In genomic region chr14:34582740-34583427, GRCm38 (mm10) we compare ENCODE assay signal across 17 mouse cellular contexts. TPM values are rescaled to one million over a fixed set of nuclear protein-coding genes. Genes with fewer than 3 reads are reported as not detected.
DNase-seq lines count a peak whose midpoint lies in the region; ATAC-seq lines count a peak whose summit lies in the region.
"Had no signal": no experiment of that assay in that cellular context is flagged by ENCODE, and none has a peak within 500 bp of the region (broad histone marks: within the 10 kb centered on the region; RNA-seq: fewer than 3 reads in every experiment).

No protein-coding gene starts in this region.

- H3K27me3 ChIP-seq in forebrain, embryonic 15.5 days, result no peaks in the 10 kb centered on the region

- H3K4me1 ChIP-seq in forebrain, embryonic 15.5 days, result no peaks in the 10 kb centered on the region
- H3K4me1 ChIP-seq: hindbrain, embryonic 10.5 days; megakaryocyte, embryonic 14.5 days had no signal

- no peak overlapping the region for H3K9ac ChIP-seq in forebrain, embryonic 15.5 days (replicated peaks)
- H3K9ac ChIP-seq: liver, embryonic 14.5 days had no signal

- ATAC-seq in forebrain, embryonic 15.5 days (replicated peaks), result no peak
- ATAC-seq: intestine, embryonic 16.5 days had no signal

- H3K27ac ChIP-seq in forebrain, embryonic 15.5 days (replicated peaks), result no peak overlapping the region
- H3K27ac ChIP-seq: hindbrain, embryonic 10.5 days; liver, embryonic 14.5 days had no signal

- 79% methylated on average over 3 of the region's 3 CpGs for WGBS in forebrain, embryonic 15.5 days

- H3K36me3 ChIP-seq in forebrain, embryonic 15.5 days, result no peaks in the 10 kb centered on the region
- H3K36me3 ChIP-seq: hindbrain, embryonic 10.5 days had no signal

- peak; percentile 52 for DNase-seq in gastrocnemius, postnatal 10 days
- no peak for DNase-seq in gastrocnemius, adult 8-10 months (ENCODE audit: low spot score in 2 of 2)
- peak; percentile 51 for DNase-seq in lung, postnatal 10 days
- DNase-seq in lung, postnatal 36 days, result no peak
- peak; percentile 79 for DNase-seq in heart, postnatal 4 days
- DNase-seq in testis, postnatal 14 days (ENCODE audit: low spot score), result peak; percentile 38
- no peak for DNase-seq in layer of hippocampus, adult 18-20 months (ENCODE audit: low spot score in 2 of 2)

- no peak overlapping the region for H3K4me2 ChIP-seq in forebrain, embryonic 15.5 days (replicated peaks)

- H3K4me3 ChIP-seq in forebrain, embryonic 15.5 days, result no peak overlapping the region
- H3K4me3 ChIP-seq: erythroblast, embryonic 14.5 days; hindbrain, embryonic 10.5 days; megakaryocyte, embryonic 14.5 days had no signal

- H3K9me3 ChIP-seq in forebrain, embryonic 15.5 days, result no peaks in the 10 kb centered on the region
- H3K9me3 ChIP-seq: hindbrain, embryonic 10.5 days; megakaryocyte, embryonic 14.5 days had no signal

RNA-seq across cellular contexts. Expression of gene Ldb3, which starts 5.6 kb away (rescaled TPM):
- total RNA-seq in gastrocnemius, postnatal 10 days (2021), result 1,000 to 10,000 TPM; 1,336 to 1,359 TPM
- 1,000 to 10,000 TPM; 1,553 to 2,052 (median 1,838) TPM for total RNA-seq in gastrocnemius, adult 8-10 months (2022)
- 100 to 1,000 TPM; 709 to 766 TPM for total RNA-seq in heart, postnatal 4 days (2021)
- total RNA-seq in layer of hippocampus, adult 18-20 months (2021), result 1 to 10 TPM; 3.5 to 4.1 TPM
- polyA plus RNA-seq in forebrain, embryonic 15.5 days (2015; fragmentation: Nextera tagmentation; extraction: Ambion mirVana), result 0.46 and 0.60 TPM in 2 replicates
- polyA plus RNA-seq: erythroblast, embryonic 14.5 days had no signal

RNA-seq across cellular contexts. Expression of gene Opn4, which starts 17.1 kb away (rescaled TPM):
- not detected for total RNA-seq in gastrocnemius, postnatal 10 days (2021)
- total RNA-seq in gastrocnemius, adult 8-10 months (2022), result not detected
- 1 to 10 TPM; 2.9 to 4.8 TPM for total RNA-seq in heart, postnatal 4 days (2021)
- not detected for total RNA-seq in layer of hippocampus, adult 18-20 months (2021)
- not detected in 2 replicates for polyA plus RNA-seq in forebrain, embryonic 15.5 days (2015; fragmentation: Nextera tagmentation; extraction: Ambion mirVana)
- total RNA-seq: layer of hippocampus, postnatal 25 days; left cerebral cortex, postnatal 36 days had no signal
- polyA plus RNA-seq: erythroblast, embryonic 14.5 days; hindbrain, embryonic 10.5 days; liver, embryonic 14.5 days; neural tube, embryonic 14.5 days; spleen, adult 2 months had no signal

Comparison
In these comparisons a context has a peak if more than half of its experiments do, and no peak if none do; other contexts are left out.
1. DNase-seq: peak in gastrocnemius, postnatal 10 days (single experiment), lung, postnatal 10 days (single experiment), heart, postnatal 4 days (single experiment) and testis, postnatal 14 days (single experiment); none in gastrocnemius, adult 8-10 months (0 of 2), lung, postnatal 36 days (single experiment) and layer of hippocampus, adult 18-20 months (0 of 2).
2. RNA of gene Ldb3, which starts 5.6 kb away (total RNA-seq): 1,553 to 2,052 TPM in gastrocnemius, adult 8-10 months, 1,336 to 1,359 TPM in gastrocnemius, postnatal 10 days and 709 to 766 TPM in heart, postnatal 4 days; 3.5 to 4.1 TPM in layer of hippocampus, adult 18-20 months; every median in the first group is over 100 times any median in the second.